Mouse (Mus musculus) intestine, embryonic 16.5 days (tissue): ENCODE results near the gene Nav2. TPM values are rescaled to one million over a fixed set of nuclear protein-coding genes. Genes with fewer than 3 reads are reported as not detected.

ENCODE experiments used
- polyA plus RNA-seq: library from polyadenylated mRNA; unstranded; fragments of >200 nt; fragmentation: Nextera tagmentation; extraction: Ambion mirVana; gene quantifications from 2 replicates; pipeline ENCODE4 v1.2.1, GENCODE M21; 2015

Gene Nav2
- polyA plus RNA-seq, 1 experiment from 2014 or later: 15.3 TPM

Other genes starting within 250 kb of the Nav2 start
- 41.1 and 42.5 TPM in 2 replicates for gene Zdhhc13, start 119.7 kb upstream of the Nav2 start, polyA plus RNA-seq
- gene Csrp3, start 60.7 kb upstream of the Nav2 start, polyA plus RNA-seq: 1.1 and 2.1 TPM in 2 replicates
- 21.9 and 24.2 TPM in 2 replicates for gene E2f8, start 27.1 kb upstream of the Nav2 start, polyA plus RNA-seq